Mouse (Mus musculus) CH12.LX (cell line): ENCODE data around the gene Cchcr1. TPM values are rescaled to one million over a fixed set of nuclear protein-coding genes. Genes with fewer than 3 reads are reported as not detected.

Source experiments
- DNase-seq: peaks from one replicate; pipeline ENCODE4 v3.0.0-alpha.2; 2013; ENCODE audit errors: extremely low read depth
- H3K27ac ChIP-seq: 2 replicates; pipeline ENCODE4 v1.5.1; 2012; ENCODE audit warnings: low read depth, mild to moderate bottlenecking, control low read depth, moderate library complexity; ENCODE audit not compliant: insufficient read depth
- H3K27me3 ChIP-seq: replicated peaks from 2 replicates; pipeline ENCODE3; 2012; ENCODE audit warnings: inconsistent platforms
- H3K36me3 ChIP-seq, 2 experiments: replicated peaks in 1 of 2; 2 replicates each; pipeline versions ENCODE3 to v1.6.1; 2012; ENCODE audit warnings: inconsistent platforms in 1 of 2, low read length in 1 of 2, mild to moderate bottlenecking in 1 of 2, mixed read lengths in 1 of 2, moderate library complexity in 1 of 2; ENCODE audit not compliant: control insufficient read depth in 1 of 2, insufficient read depth in 1 of 2
- H3K4me1 ChIP-seq, 2 experiments: 2 replicates each; pipeline ENCODE4 v1.6.1; 2012; ENCODE audit warnings: inconsistent platforms in 1 of 2, moderate library complexity in 1 of 2; ENCODE audit not compliant: insufficient read depth in 2 of 2, control insufficient read depth in 1 of 2
- H3K4me2 ChIP-seq: 2 replicates; pipeline ENCODE4 v1.6.1; 2012; ENCODE audit warnings: low read depth, mild to moderate bottlenecking, control low read depth; ENCODE audit not compliant: poor library complexity, insufficient read depth, severe bottlenecking
- H3K4me3 ChIP-seq, 3 experiments: fragments of 150-350 bp in 1 of 3; sonication (generic) in 1 of 3; replicated peaks in 1 of 3; 2 replicates each; pipeline versions ENCODE3 to v1.5.1; 2011 to 2012; ENCODE audit warnings: low read depth in 2 of 3, low read length in 2 of 3, mild to moderate bottlenecking in 2 of 3, moderate library complexity in 2 of 3, control low read depth in 1 of 3, improper control_type of control experiment in 1 of 3, inconsistent platforms in 1 of 3, mixed read lengths in 1 of 3; ENCODE audit not compliant: poor library complexity in 1 of 3
- H3K79me2 ChIP-seq: replicated peaks from 2 replicates; pipeline ENCODE4 v1.6.1; 2012; ENCODE audit warnings: mild to moderate bottlenecking, moderate library complexity; ENCODE audit not compliant: control insufficient read depth, poor library complexity, insufficient read depth, severe bottlenecking; ENCODE audit errors: extremely low read depth
- H3K9ac ChIP-seq: 2 replicates; pipeline ENCODE4 v1.6.1; 2012; ENCODE audit warnings: low read depth, mild to moderate bottlenecking, control low read depth, moderate library complexity; ENCODE audit not compliant: insufficient read depth
- H3K9me3 ChIP-seq: replicated peaks from 2 replicates; pipeline ENCODE3; 2012; ENCODE audit warnings: low read length, inconsistent platforms, mixed read lengths
- BHLHE40 ChIP-seq: IDR thresholded peaks from 2 replicates; pipeline ENCODE4 v1.6.1; 2011; ENCODE audit warnings: mild to moderate bottlenecking, low read depth, low read length, improper control_type of control experiment
- CHD1 ChIP-seq: IDR thresholded peaks from 2 replicates; pipeline ENCODE4 v1.6.1; 2012; ENCODE audit warnings: low read depth, low read length, improper control_type of control experiment, inconsistent platforms
- CHD2 ChIP-seq: IDR thresholded peaks from 2 replicates; pipeline ENCODE4 v1.6.1; 2011; ENCODE audit warnings: low read length, improper control_type of control experiment
- CTCF ChIP-seq, 2 experiments: IDR thresholded peaks in 1 of 2; conservative IDR thresholded peaks in 1 of 2; 2 replicates each; pipeline ENCODE4 v1.5.1; 2011 to 2012; ENCODE audit warnings: low read depth in 2 of 2, low read length in 2 of 2, improper control_type of control experiment in 1 of 2, inconsistent platforms in 1 of 2, mild to moderate bottlenecking in 1 of 2, moderate library complexity in 1 of 2
- E2F4 ChIP-seq: IDR thresholded peaks from 2 replicates; pipeline ENCODE4 v1.6.1; 2011; ENCODE audit warnings: low read depth, low read length, improper control_type of control experiment; ENCODE audit not compliant: insufficient replicate concordance
- ELF1 ChIP-seq: IDR thresholded peaks from 2 replicates; pipeline ENCODE4 v1.6.1; 2014; ENCODE audit warnings: low read depth, mild to moderate bottlenecking, inconsistent platforms, low read length, improper control_type of control experiment
- EP300 ChIP-seq: IDR thresholded peaks from 2 replicates; pipeline ENCODE4 v1.6.1; 2011; ENCODE audit warnings: low read length, improper control_type of control experiment
- ETS1 ChIP-seq: conservative IDR thresholded peaks from 2 replicates; pipeline ENCODE4 v1.6.1; 2012; ENCODE audit warnings: low read depth, mild to moderate bottlenecking, inconsistent platforms, low read length, improper control_type of control experiment, moderate library complexity
- GABPA ChIP-seq: IDR thresholded peaks from 2 replicates; pipeline ENCODE4 v1.6.1; 2012; ENCODE audit warnings: low read depth, low read length, improper control_type of control experiment, inconsistent platforms; ENCODE audit not compliant: insufficient replicate concordance
- HCFC1 ChIP-seq: IDR thresholded peaks from 2 replicates; pipeline ENCODE4 v1.6.1; 2012; ENCODE audit warnings: low read depth, mild to moderate bottlenecking, inconsistent platforms, low read length, improper control_type of control experiment
- IRF4 ChIP-seq: IDR thresholded peaks from 2 replicates; pipeline ENCODE4 v1.6.1; 2014; ENCODE audit warnings: low read depth, mild to moderate bottlenecking, inconsistent platforms, low read length, improper control_type of control experiment
- JUN ChIP-seq: IDR thresholded peaks from 2 replicates; pipeline ENCODE4 v1.6.1; 2011; ENCODE audit warnings: low read depth, mild to moderate bottlenecking, low read length, improper control_type of control experiment, moderate library complexity; ENCODE audit not compliant: insufficient read depth
- JUND ChIP-seq: conservative IDR thresholded peaks from 2 replicates; pipeline ENCODE4 v1.6.1; 2011; ENCODE audit warnings: low read depth, low read length, improper control_type of control experiment
- KAT2A ChIP-seq: IDR thresholded peaks from 2 replicates; pipeline ENCODE4 v1.6.1; 2012; ENCODE audit warnings: low read length, improper control_type of control experiment, inconsistent platforms; ENCODE audit not compliant: insufficient replicate concordance
- MAFK ChIP-seq: IDR thresholded peaks from 2 replicates; pipeline ENCODE4 v1.6.1; 2011; ENCODE audit warnings: low read length, improper control_type of control experiment; ENCODE audit not compliant: insufficient replicate concordance
- MAX ChIP-seq: IDR thresholded peaks from 2 replicates; pipeline ENCODE4 v1.6.1; 2011; ENCODE audit warnings: low read length, improper control_type of control experiment
- MAZ ChIP-seq: IDR thresholded peaks from 2 replicates; pipeline ENCODE4 v1.6.1; 2012; ENCODE audit warnings: low read depth, mild to moderate bottlenecking, inconsistent platforms, low read length, improper control_type of control experiment, moderate library complexity
- MEF2A ChIP-seq: IDR thresholded peaks from 2 replicates; pipeline ENCODE4 v1.6.1; 2014; ENCODE audit warnings: low read depth, mild to moderate bottlenecking, inconsistent platforms, low read length, improper control_type of control experiment, borderline replicate concordance
- MXI1 ChIP-seq: IDR thresholded peaks from 2 replicates; pipeline ENCODE4 v1.6.1; 2011; ENCODE audit warnings: mild to moderate bottlenecking, low read depth, low read length, improper control_type of control experiment
- MYC ChIP-seq: IDR thresholded peaks from 2 replicates; pipeline ENCODE4 v1.6.1; 2011; ENCODE audit warnings: low read depth, mild to moderate bottlenecking, improper control_type of control experiment, low read length
- NELFE ChIP-seq: IDR thresholded peaks from 2 replicates; pipeline ENCODE4 v1.6.1; 2011; ENCODE audit warnings: low read depth, low read length, improper control_type of control experiment
- NRF1 ChIP-seq: IDR thresholded peaks from 2 replicates; pipeline ENCODE4 v1.6.1; 2014; ENCODE audit warnings: low read depth, mild to moderate bottlenecking, inconsistent platforms, low read length, improper control_type of control experiment, moderate library complexity
- PAX5 ChIP-seq: IDR thresholded peaks from 2 replicates; pipeline ENCODE4 v1.6.1; 2012; ENCODE audit warnings: low read length, inconsistent platforms, mixed read lengths
- POLR2A ChIP-seq: IDR thresholded peaks from 2 replicates; pipeline ENCODE4 v1.6.1; 2011; ENCODE audit warnings: low read depth, mild to moderate bottlenecking, improper control_type of control experiment, low read length
- POLR2AphosphoS2 ChIP-seq: IDR thresholded peaks from 2 replicates; pipeline ENCODE4 v1.6.1; 2011; ENCODE audit warnings: low read depth, low read length, improper control_type of control experiment
- RAD21 ChIP-seq: IDR thresholded peaks from 2 replicates; pipeline ENCODE4 v1.6.1; 2011; ENCODE audit warnings: low read depth, mild to moderate bottlenecking, low read length, improper control_type of control experiment, moderate library complexity
- RCOR1 ChIP-seq: conservative IDR thresholded peaks from 2 replicates; pipeline ENCODE4 v1.6.1; 2012; ENCODE audit warnings: low read depth, mild to moderate bottlenecking, inconsistent platforms, low read length, improper control_type of control experiment
- SIN3A ChIP-seq: IDR thresholded peaks from 2 replicates; pipeline ENCODE4 v1.6.1; 2012; ENCODE audit warnings: low read length, improper control_type of control experiment, inconsistent platforms
- SMC3 ChIP-seq: IDR thresholded peaks from 2 replicates; pipeline ENCODE4 v1.6.1; 2011; ENCODE audit warnings: low read depth, low read length, improper control_type of control experiment
- TBP ChIP-seq: conservative IDR thresholded peaks from 2 replicates; pipeline ENCODE4 v1.6.1; 2011; ENCODE audit warnings: low read depth, low read length, improper control_type of control experiment
- TCF12 ChIP-seq: IDR thresholded peaks from 2 replicates; pipeline ENCODE4 v1.6.1; 2014; ENCODE audit warnings: low read depth, mild to moderate bottlenecking, inconsistent platforms, low read length, improper control_type of control experiment
- UBTF ChIP-seq: IDR thresholded peaks from 2 replicates; pipeline ENCODE4 v1.6.1; 2012; ENCODE audit warnings: low read depth, mild to moderate bottlenecking, inconsistent platforms, low read length, improper control_type of control experiment, moderate library complexity
- USF1 ChIP-seq: IDR thresholded peaks from 2 replicates; pipeline ENCODE4 v1.6.1; 2014; ENCODE audit warnings: low read depth, mild to moderate bottlenecking, inconsistent platforms, low read length, improper control_type of control experiment
- USF2 ChIP-seq: conservative IDR thresholded peaks from 2 replicates; pipeline ENCODE4 v1.6.1; 2011; ENCODE audit warnings: low read depth, low read length, improper control_type of control experiment
- ZC3H11A ChIP-seq: IDR thresholded peaks from 2 replicates; pipeline ENCODE4 v1.6.1; 2012; ENCODE audit warnings: low read depth, mild to moderate bottlenecking, inconsistent platforms, low read length, improper control_type of control experiment
- ZKSCAN1 ChIP-seq: IDR thresholded peaks from 2 replicates; pipeline ENCODE4 v1.6.1; 2012; ENCODE audit warnings: low read depth, inconsistent platforms, low read length, improper control_type of control experiment, borderline replicate concordance
- ZMIZ1 ChIP-seq: IDR thresholded peaks from 2 replicates; pipeline ENCODE4 v1.6.1; 2012; ENCODE audit warnings: low read depth, mild to moderate bottlenecking, inconsistent platforms, low read length, improper control_type of control experiment
- ZNF384 ChIP-seq: IDR thresholded peaks from 2 replicates; pipeline ENCODE4 v1.6.1; 2012; ENCODE audit warnings: low read depth, low read length, improper control_type of control experiment, inconsistent platforms
- dilution Hi-C: fragments of 300-500 bp; cut with MboI; formaldehyde crosslinking; loops from 2 replicates; pipeline ENCODE4 v1.14.3; 2020; ENCODE audit warnings: low sequenced_read_pairs; ENCODE audit not compliant: extremely low pct_unique_long_range_greater_than_20kb, extremely low pct_ligation_motif_present
- in situ Hi-C: fragments of 300-500 bp; cut with MboI; formaldehyde crosslinking; loops from 3 replicates; pipeline ENCODE4 v1.14.3; 2019; ENCODE audit warnings: low sequenced_read_pairs, low pct_ligation_motif_present, low pct_unique_long_range_greater_than_20kb, mixed read lengths
- polyA plus RNA-seq: library from polyadenylated mRNA; unstranded; fragments of >175 nt; gene quantifications from 2 replicates; pipeline ENCODE4 v1.2.1, GENCODE M21; 2012; ENCODE audit warnings: low read depth; ENCODE audit not compliant: insufficient read length
- total RNA-seq, 2 experiments: library from RNA; depleted of rRNA; stranded (reverse); fragments of 300-350 nt in 1 of 2; fragments of >200 nt in 1 of 2; gene quantifications; 2 replicates each; pipeline ENCODE4 v1.2.3; 2012 to 2014

The Cchcr1 gene
- total and polyA plus RNA-seq, 3 experiments: 5.2 to 13.0 (median 11.3) TPM

DNA sequence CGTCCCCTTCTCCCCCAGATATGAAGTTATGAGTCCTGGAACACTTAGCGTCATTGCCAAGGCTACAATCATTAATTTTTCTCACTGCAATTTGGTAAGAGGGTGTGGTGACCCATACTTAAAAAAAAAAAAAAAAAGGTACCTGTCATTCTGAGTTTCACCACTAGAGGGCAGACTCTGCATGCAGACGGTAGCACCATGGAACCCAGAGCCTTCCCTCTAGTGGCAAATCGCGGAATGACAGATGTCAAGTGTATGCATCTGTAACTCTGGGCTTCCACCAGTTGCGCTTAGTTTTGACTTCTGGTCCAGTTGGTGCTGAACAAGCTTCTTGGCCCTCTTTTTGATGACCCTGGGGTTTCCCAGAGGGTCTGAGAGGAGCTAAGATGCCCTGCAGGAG is 61.3 kb downstream of the Cchcr1 start:
- peaks cover 0 to 8% of the 10 kb centered on the region in 2 experiments; a peak in 2 of 4 replicates for H3K4me1 ChIP-seq
- peaks cover 5% of the 10 kb centered on the region for H3K9me3 ChIP-seq
- no peaks in the 10 kb centered on the region for H3K36me3 ChIP-seq
- in situ Hi-C loops: no loop called here
- dilution Hi-C loops: no loop called here
- no peak overlapping the region for H3K4me2 ChIP-seq
- H3K4me3 ChIP-seq: no peak overlapping the region
- TF ChIP-seq USF2 (no peak), ZC3H11A (peak; percentile 32; the same call in 1 of the 2 replicates), CHD1 (no peak), KAT2A (no peak), SIN3A (peak; percentile 23; the same call in 1 of the 2 replicates), BHLHE40 (no peak), HCFC1 (peak; percentile 37), USF1 (no peak), JUND (no peak; the same call in 1 of the 2 replicates), ZNF384 (peak; percentile 98), MAZ (no peak), UBTF (no peak), EP300 (no peak), ZMIZ1 (no peak), MYC (no peak), MAFK (no peak), MXI1 (no peak), CTCF (conservative IDR thresholded peaks at IDR 0.05 in 1 of 2, IDR thresholded peaks at IDR 0.05 in 1 of 2; ENCODE audit: low read depth in 2 of 2, low read length in 2 of 2) (peak; percentile 99), SMC3 (peak; percentile 75), CHD2 (no peak), NELFE (peak; percentile 63; the same call in 1 of the 2 replicates), POLR2A (no peak), NRF1 (no peak), POLR2AphosphoS2 (no peak), JUN (no peak), RAD21 (peak; percentile 50), E2F4 (no peak), IRF4 (peak; percentile 32; the same call in 1 of the 2 replicates), PAX5 (no peak), MAX (no peak), ELF1 (no peak), TBP (no peak), MEF2A (0 out of 2 replicates have a peak, but pooled peaks have one; percentile 46), GABPA (no peak), RCOR1 (no peak), ZKSCAN1 (no peak), TCF12 (peak; percentile 46; the same call in 1 of the 2 replicates), ETS1 (no peak)
- DNase-seq: peak; percentile 88
- H3K27ac ChIP-seq: no peak overlapping the region
- H3K9ac ChIP-seq: no peak overlapping the region
- no peaks in the 10 kb centered on the region for H3K79me2 ChIP-seq
- H3K27me3 ChIP-seq: peaks cover 7% of the 10 kb centered on the region
